ENCODE assay signal across 9 mouse cellular contexts in genomic region chr17:26660192-26660912, GRCm38 (mm10). TPM values are rescaled to one million over a fixed set of nuclear protein-coding genes. Genes with fewer than 3 reads are reported as not detected.
DNase-seq lines count a peak whose midpoint lies in the region; ATAC-seq and TF ChIP-seq lines count a peak whose summit lies in the region.
"Had no signal": no experiment of that assay in that cellular context is flagged by ENCODE, and none has a peak within 500 bp of the region (broad histone marks: within the 10 kb centered on the region; RNA-seq: fewer than 3 reads in every experiment).

No protein-coding gene starts in this region.

- peak; percentile 50 for DNase-seq in Muller cell, postnatal 12 days (ENCODE audit: inconsistent ontology term)
- peak; percentile 92 to 95 for DNase-seq in cerebellum, adult 18-20 months
- DNase-seq in forebrain, postnatal 0 days: peak; percentile 84
- peak; percentile 78 for DNase-seq in hindbrain, embryonic 10.5 days (ENCODE audit: low spot score)
- DNase-seq in layer of hippocampus, postnatal 10 days (ENCODE audit: low spot score in 2 of 2): peak; percentile 88 to 90
- DNase-seq in lung, postnatal 4 days: peak; percentile 83 to 87
- DNase-seq in right cerebral cortex, adult 18-20 months: peak; percentile 90
- peak; percentile 55 to 83 for DNase-seq in urinary bladder, postnatal 36 days (ENCODE audit: low spot score in 2 of 2)

- peak; percentile 59 for ATAC-seq in forebrain, postnatal 0 days

- no peak overlapping the region for H3K27ac ChIP-seq in forebrain, postnatal 0 days (ENCODE audit: low read depth, low read length)
- H3K27ac ChIP-seq in hindbrain, embryonic 10.5 days: no peak overlapping the region
- H3K27ac ChIP-seq: macrophage had no signal

- peak; percentile 80 for TF ChIP-seq CTCF in forebrain, postnatal 0 days (IDR thresholded peaks at IDR 0.05; ENCODE audit: low read depth)

- H3K4me1 ChIP-seq in forebrain, postnatal 0 days (ENCODE audit: insufficient read depth): peaks cover 6% of the 10 kb centered on the region; the same call in 1 of the 2 replicates
- H3K4me1 ChIP-seq in hindbrain, embryonic 10.5 days (replicated peaks): peaks cover 28% of the 10 kb centered on the region

- 25% methylated on average over 21 of the region's 21 CpGs for WGBS in forebrain, postnatal 0 days
- WGBS in hindbrain, embryonic 10.5 days: 28% methylated on average over 21 of the region's 21 CpGs

- H3K4me2 ChIP-seq in forebrain, postnatal 0 days (ENCODE audit: low read depth): peak overlapping the region; percentile 29

- no peaks in the 10 kb centered on the region for H3K9me3 ChIP-seq in forebrain, postnatal 0 days (ENCODE audit: low read length)
- no peaks in the 10 kb centered on the region for H3K9me3 ChIP-seq in hindbrain, embryonic 10.5 days

- H3K4me3 ChIP-seq in forebrain, postnatal 0 days (ENCODE audit: low read depth, low read length): peak overlapping the region; percentile 9; the same call in 1 of the 2 replicates
- no peak overlapping the region; the same call in 1 of the 2 replicates for H3K4me3 ChIP-seq in hindbrain, embryonic 10.5 days

- H3K9ac ChIP-seq in forebrain, postnatal 0 days: 0 out of 2 replicates have a peak overlapping the region, but pooled peaks have one; percentile 25

- peaks cover 16% of the 10 kb centered on the region for H3K36me3 ChIP-seq in forebrain, postnatal 0 days (ENCODE audit: insufficient read depth)
- peaks cover 27% of the 10 kb centered on the region for H3K36me3 ChIP-seq in hindbrain, embryonic 10.5 days

- H3K27me3 ChIP-seq in forebrain, postnatal 0 days (ENCODE audit: insufficient read depth, low read length): no peaks in the 10 kb centered on the region
- H3K27me3 ChIP-seq in hindbrain, embryonic 10.5 days (ENCODE audit: insufficient read depth, poor library complexity, severe bottlenecking): no peaks in the 10 kb centered on the region

RNA-seq across cellular contexts. Expression of gene Atp6v0e, which starts 2.7 kb away (rescaled TPM):
- 60.2 and 71.9 TPM in 2 replicates for total RNA-seq in forebrain, postnatal 0 days (2014; rRNA removed)
- 106 and 139 TPM in 2 replicates for polyA plus RNA-seq in forebrain, postnatal 0 days (2015; fragmentation: Nextera tagmentation; extraction: Ambion mirVana)
- 140 and 149 TPM in 2 replicates for polyA plus RNA-seq in hindbrain, embryonic 10.5 days (2016; fragmentation: Nextera tagmentation; extraction: Ambion mirVana)
- total RNA-seq in layer of hippocampus, postnatal 10 days (2021): 10 to 100 TPM; 35.5 to 38.6 TPM

RNA-seq across cellular contexts. Expression of gene Crebrf, which starts 55.1 kb away (rescaled TPM):
- total RNA-seq in forebrain, postnatal 0 days (2014; rRNA removed): 26.0 and 31.4 TPM in 2 replicates
- polyA plus RNA-seq in forebrain, postnatal 0 days (2015; fragmentation: Nextera tagmentation; extraction: Ambion mirVana): 7.2 and 11.0 TPM in 2 replicates
- polyA plus RNA-seq in hindbrain, embryonic 10.5 days (2016; fragmentation: Nextera tagmentation; extraction: Ambion mirVana): 3.4 and 4.6 TPM in 2 replicates
- 10 to 100 TPM; 26.4 to 26.7 TPM for total RNA-seq in layer of hippocampus, postnatal 10 days (2021)
